Mouse (Mus musculus) right cerebral cortex, postnatal 14 days (tissue): ENCODE measurements around the gene Myo1e.

Experiments
- DNase-seq: peaks from one replicate; pipeline ENCODE4 v3.0.0; 2022

Myo1e gene

DNA sequence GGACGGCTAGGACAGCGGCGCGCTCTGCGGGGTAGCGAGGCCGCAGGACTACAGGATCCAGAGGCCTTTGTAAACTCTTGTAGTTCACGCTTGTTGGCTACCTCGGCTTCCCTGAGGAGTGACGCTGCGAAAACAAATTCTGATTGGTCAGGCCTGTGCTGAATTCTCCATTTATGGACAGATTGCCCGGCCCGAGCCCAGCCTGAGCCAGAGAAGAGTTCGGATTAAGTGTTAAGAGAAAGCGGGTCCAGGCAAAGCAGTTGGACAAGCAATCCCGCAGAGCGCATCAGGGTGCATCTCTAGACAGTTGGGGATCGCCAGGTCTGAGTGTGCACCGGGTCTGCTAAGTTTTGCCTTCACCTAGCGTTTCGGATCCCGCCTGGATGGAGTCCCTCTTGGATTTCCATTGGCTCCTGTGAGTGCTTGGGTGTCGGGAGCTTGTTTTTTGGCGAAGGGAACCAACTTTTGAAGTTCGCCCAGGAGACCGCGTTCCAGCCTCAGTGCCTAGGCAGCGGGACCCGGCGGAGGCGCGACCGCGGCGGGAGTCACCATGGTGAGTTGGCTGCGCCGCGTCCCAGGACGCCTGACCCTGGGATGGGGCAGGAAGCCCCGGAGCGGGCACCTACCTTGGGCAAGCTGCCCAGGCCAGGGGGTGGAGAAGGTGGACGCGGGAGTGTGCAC is at the start of gene Myo1e:
Gene Myo1e, plus strand, starts transcription at position 200 of the 681 bp plus-strand sequence.
- DNase-seq: peak; percentile 76

DNA sequence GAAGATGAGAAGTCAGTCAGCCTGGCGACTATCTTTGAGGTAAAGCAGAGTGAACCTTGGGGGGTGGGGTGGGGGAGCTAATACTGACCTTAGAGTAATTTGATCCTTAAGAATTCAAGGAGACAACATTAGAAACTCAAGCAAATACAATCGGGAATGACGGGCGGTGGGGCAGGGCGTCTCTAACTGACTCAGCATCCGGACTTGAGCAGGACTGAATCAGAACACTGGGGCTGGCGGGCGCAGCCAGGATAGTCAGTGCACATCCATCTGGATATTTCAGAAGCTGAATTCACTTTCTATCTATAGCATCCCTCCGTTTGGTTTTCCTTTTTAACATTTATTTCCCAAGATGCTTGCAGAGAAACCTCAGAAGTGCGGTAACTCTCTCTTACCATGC is 47.1 kb upstream of the Myo1e start:
- peak; percentile 58 for DNase-seq

GRCm38 (mm10) chr9:70168973-70169372 is 38.2 kb upstream of the Myo1e start:
- no peak for DNase-seq

- no peak for DNase-seq
These were observed 32.8 kb upstream of the Myo1e start for GRCm38 (mm10) chr9:70174291-70174848.

DNA sequence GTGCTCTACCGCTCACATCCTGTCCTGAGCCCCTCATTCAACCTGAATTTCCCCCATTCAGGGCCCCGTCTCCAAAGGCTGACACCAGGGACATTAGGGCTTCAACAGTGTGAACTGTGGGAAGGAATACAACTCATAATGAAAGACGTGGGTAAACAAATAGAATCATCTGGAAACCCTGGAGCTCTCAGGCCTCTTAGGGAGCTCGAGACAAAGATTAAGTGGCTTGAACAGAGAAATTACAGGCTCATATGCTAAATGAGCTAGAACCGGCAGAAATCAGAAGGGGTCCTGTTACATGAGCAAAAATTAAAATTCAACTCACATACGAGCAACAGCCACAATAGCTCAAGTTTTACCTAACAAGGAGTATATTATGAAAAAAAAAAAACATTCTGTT is 32.3 kb upstream of the Myo1e start:
- no peak for DNase-seq

DNA sequence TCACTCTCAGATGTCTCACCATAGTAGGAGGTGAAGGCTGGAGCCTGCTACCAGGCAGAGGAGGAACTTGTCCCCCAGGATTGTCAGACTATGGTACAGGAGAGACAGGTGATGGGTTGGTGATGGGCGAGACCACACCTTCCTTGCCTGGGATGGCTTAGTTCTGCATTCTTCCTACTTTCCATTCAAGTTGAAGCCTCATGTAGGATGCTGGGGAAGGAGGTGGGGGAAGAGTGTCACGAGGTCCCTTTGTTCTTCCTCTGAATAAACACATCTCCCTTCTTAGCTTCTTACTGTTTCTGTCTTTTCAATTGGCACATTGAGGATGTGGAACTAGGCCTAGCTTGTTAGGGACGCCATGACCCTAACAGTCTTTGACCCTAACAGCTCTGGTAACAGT is 30.9 kb upstream of the Myo1e start:
- DNase-seq: no peak

- DNase-seq: no peak
These were observed 25.4 kb upstream of the Myo1e start for GRCm38 (mm10) chr9:70181719-70182118.

- DNase-seq: no peak
These were observed 24.5 kb upstream of the Myo1e start for GRCm38 (mm10) chr9:70182639-70183038.

GRCm38 (mm10) chr9:70192336-70192735 is 14.8 kb upstream of the Myo1e start:
- no peak for DNase-seq

DNA sequence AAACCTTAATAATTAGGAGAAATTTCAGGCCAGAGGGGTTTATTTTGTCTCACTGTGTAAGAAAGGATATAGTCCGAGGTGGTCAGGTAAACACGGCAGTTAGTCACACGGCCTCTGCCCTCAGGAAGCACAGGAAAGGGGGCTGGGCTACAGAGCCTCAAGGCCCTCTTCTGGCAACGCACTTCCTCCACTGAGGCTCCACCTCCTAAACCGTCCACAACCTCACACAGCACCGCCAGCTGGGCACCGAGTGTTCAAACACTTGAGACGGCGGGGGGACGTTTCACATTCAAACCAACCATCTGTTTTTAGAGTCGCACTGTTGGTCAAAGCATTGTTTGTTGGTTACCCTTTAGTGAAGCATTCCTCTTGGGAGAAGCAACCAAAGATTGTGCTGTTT is 12.5 kb upstream of the Myo1e start:
- no peak for DNase-seq

DNA sequence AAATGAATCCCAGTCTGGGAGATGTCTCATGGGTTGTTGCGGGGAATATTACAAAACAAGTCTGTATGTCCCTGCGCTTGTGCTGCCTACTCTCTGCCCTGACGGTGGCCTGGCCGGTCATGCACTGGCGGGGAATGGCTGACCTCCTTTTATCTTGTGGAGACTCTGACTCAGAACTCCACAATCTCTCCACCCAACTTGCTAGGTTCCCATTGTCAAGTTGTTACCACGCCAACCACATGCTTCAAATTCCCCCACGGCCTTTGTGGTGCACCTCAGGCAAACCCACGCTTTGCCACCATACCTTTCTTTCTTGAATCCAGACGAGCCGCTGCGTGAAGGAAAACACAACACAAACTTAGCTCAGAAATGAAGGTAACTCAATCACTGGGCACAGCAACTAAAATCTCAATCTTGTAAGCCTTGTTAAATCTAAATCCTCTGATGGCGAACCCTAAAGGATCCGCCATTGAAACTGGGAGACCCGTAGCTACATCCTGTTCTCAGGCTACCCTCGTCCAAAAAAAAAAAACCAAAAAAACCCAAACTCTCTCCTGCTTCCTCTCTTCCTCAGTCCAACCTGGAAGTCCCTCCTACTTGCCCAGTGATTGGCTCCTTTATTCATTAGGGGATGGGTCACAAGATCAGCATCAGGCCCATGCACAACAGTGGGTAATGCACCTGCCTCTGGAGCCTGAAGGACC is 10.0 kb upstream of the Myo1e start:
- DNase-seq: no peak

DNA sequence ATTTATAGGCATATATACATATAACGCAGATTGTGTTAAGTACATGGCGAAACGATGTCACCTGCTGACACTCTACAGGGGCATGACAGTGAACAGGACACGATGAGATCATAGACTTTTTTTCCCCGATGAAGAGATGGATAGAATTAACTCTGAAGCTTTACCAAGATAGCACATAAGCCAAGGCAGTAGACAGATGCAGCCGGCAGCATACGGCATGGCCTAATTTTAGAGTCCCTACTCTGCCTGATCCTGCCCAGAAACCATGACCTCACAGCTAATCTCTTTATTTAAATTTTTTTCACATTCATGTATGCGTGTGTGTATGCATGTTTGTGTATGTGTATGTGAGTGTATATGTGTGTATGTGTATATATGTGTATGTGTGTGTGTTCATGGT is 9.2 kb upstream of the Myo1e start:
- no peak for DNase-seq

DNA sequence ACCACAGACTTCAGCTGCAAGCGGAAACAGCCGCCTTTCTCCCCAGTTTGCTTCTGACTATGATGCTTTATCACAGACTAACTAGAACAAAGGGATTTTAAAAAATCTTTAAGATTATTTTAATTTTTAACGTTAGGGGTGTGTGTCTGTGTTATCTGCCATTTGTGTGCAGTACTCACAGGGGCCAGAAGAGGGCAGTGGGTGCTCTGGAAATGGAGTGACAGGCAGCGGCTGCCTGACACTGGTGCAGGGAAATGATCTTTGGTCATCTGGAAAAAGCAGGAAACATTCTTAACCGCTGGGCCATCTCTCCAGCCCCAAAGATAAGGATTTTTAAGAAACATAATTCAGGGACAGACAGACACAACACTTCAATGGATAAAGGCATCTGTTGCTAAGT is 4.4 kb upstream of the Myo1e start:
- DNase-seq: peak; percentile 23

DNA sequence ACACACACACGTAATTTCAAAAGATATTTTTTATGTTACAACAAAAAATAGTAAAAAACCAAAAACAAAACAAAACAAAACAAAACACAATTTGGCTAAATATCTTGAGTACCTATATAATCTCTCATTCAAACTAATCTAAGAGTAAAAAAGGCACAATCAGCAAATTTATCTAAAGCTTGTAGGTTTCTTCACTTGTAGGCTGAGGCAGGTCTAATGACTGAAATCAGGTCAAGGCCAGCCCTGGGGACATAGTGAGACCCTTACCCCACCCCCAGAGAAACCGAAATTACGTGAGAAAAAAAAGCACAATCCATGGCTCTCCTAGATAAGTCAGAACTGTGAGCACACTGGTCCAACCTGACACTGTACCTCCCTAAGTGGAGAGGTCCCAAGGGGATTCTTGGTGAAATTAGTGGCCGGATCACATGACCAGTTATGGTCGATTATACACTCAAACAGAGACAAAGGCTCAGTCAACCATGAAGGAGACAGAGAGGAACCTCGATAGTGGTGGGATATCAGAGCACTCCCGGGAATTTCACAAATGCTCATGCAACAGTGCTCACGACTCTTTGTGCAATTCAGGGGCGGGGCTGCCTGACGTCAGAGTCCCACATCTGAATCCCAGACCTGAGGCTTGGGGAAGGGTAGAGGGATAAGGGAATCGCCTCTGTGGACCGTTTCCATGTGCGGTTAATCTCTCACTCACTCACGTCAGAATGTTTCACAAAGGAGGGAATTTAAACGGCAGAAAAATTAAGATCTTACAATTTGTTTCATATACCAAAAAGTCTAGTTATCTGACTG is 3.7 kb upstream of the Myo1e start:
- DNase-seq: no peak

DNA sequence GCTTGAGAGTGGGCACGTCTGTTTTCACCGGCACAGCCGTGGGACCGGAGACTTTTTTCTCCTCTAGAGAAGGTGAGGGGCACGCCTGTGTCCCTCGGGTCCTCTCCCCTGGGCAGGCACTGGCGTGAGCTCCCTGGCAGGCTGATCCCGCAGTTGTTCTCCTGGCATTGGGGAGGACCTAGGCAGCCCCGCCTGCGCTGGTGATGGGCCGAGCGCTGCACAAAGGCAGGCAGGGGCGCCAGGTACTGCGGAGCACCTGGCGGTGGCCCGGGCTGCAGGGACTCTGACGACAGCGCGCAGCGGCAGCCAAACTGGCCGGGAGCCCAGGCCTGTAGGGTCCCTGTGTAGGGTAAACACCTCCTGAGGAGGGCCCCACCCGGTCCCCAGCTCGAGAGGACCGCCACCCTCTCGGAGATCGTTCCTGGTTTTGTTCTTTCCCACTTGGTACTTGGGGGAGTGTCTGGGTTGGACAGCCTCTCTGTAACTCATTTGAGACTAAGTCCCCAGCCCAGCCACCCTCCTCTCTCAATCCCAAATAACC is 901 bp downstream of the Myo1e start:
- no peak for DNase-seq

DNA sequence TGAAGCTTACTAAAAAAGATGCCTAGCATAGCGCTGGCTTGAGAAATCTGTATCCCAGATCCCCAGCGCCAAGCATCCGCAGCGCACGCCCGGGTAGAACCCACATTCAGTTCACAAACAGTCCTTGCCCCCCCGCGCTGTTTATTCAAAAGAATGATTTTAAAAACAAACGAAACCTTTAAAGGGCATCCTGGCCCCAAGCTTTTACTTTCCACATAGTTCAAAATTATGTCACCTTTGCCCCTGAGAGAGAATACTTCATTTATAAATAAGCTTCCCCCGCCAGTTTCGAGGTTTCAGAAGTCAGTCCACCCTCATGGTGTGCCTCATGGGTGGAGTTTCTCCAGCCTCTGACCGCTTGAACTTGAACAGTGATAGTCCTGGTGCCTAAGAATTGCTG is 1.6 kb downstream of the Myo1e start:
- no peak for DNase-seq

DNA sequence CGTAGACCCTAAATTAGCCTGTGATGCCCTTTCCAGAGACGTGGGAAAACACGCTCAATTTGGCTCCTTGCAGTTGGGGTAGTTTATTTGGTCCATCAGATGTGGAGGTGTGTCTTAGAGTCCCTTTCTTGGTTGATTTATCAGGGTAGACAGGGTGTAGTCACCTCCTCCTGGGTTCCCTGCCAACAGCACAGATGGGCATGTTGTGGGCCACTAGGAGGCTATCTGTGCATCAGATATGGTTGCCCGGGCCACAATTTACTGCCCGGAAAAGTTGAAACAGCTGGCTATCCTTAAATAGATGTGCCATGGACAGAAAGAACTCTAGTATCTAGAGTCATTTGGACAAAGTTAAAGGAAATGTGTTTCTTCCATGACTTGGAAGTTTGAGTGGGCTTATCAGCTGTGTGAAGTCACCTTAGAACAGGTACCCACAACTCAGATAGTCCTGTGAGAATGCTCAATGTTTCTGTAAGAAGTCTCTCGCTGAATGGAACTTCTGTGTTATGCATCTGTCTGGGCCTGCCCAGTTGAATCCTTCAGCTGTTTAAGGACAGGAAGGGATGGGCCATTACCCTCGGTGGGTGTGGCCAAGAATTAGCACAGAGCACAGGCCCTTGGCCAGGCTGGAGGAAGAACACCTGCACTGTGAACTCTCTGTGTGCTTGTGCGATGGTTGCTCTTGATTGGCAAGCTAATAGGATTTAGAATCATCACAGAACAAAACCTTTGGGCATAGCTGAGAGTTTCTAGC is 2.3 kb downstream of the Myo1e start:
- DNase-seq: no peak

GRCm38 (mm10) chr9:70211638-70212037 is 4.5 kb downstream of the Myo1e start:
- DNase-seq: no peak

DNA sequence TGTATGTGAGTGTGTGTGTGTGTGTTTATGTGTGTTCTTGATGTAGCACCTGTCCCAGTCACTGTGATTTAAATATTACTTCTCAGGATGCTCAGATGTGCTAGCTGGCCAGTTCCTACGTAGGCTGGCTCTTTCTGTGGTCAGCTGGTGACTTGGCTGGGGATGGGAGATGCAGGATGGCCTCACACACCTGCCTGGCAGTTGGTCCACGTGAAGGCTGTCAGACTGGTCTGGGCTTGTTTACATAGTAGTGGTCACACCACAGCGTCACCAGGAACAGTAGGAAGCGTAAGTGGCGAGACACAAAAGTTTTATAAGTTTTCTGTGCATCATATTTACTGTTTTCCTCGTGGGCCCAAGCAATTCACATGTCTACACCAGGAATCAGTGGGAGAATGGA is 9.4 kb downstream of the Myo1e start:
- no peak for DNase-seq

GRCm38 (mm10) chr9:70219295-70219931 is 12.3 kb downstream of the Myo1e start:
- DNase-seq: no peak

DNA sequence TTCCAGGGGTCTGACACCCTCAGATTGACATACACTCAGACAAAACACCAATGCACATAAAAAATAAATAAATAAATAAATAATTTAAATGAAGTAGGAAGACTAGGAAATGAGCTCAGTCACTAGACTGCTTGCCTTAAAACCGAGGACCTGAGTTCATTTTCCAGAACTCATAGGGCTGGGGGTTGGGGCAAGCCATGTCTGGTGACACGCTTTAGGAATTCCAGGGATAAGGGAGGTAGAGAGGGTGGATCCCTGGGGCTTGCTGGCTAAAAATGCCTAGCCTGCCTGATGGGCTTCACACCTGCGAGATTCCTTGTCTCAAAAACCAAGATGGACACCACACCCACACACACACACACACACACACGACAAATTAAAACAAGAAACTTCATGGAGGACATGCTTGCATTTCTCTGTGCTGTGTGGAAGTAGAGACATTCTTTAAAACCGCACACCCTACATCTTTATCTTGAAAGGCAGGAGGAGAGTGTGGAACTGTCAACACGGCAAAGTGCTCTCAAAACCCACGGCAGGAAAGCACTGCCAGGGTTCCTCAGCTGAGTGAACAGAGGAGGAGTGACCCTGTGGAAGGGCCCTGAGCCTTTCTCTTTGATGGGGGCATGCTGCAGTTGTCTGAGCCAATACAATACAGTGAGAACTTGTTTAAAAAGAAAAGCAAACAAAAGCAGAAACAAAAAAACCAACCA is 13.5 kb downstream of the Myo1e start:
- DNase-seq: no peak
